Mouse (Mus musculus) G1E (cell line): Measurements from ENCODE around the gene Tmem116.

Experiments used
- CTCF ChIP-seq: IDR thresholded peaks from 2 replicates; pipeline ENCODE4 v1.5.1; 2012; ENCODE audit warnings: low read depth, low read length, inconsistent platforms, mixed read lengths
- GATA1 ChIP-seq: IDR thresholded peaks from 2 replicates; pipeline ENCODE4 v1.6.1; 2012; ENCODE audit warnings: borderline replicate concordance, low read length, inconsistent platforms, mixed read lengths
- GATA2 ChIP-seq: IDR thresholded peaks from 2 replicates; pipeline ENCODE4 v1.6.1; 2012; ENCODE audit warnings: low read depth, low read length, inconsistent platforms, borderline replicate concordance
- POLR2AphosphoS5 ChIP-seq: IDR thresholded peaks from 2 replicates; pipeline ENCODE4 v1.6.1; 2012; ENCODE audit warnings: low read depth, low read length, inconsistent platforms; ENCODE audit not compliant: insufficient replicate concordance
- TAL1 ChIP-seq: conservative IDR thresholded peaks from 2 replicates; pipeline ENCODE4 v1.6.1; 2012; ENCODE audit warnings: low read depth, low read length, inconsistent platforms, mixed read lengths

DNA sequence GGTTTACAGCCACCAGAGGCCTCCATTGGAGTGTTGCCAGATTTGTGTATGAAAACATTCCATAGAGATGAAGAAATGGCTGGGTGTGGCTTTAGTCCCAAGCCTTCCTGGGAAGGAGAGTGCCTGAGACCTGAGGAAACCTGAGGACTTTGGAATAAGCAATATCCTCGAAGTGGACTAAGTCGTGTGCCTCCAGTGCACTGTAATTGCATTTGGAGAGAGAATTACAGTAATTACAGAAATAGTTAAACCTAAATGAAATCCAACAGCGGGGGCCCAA lies 2.8 kb downstream of the Tmem116 start:
- TF ChIP-seq CTCF (no peak), GATA1 (no peak), POLR2AphosphoS5 (no peak), TAL1 (no peak), GATA2 (no peak)
